Mouse (Mus musculus) hindbrain, embryonic 15.5 days (tissue): ENCODE data around the gene BC051019. TPM values are rescaled to one million over a fixed set of nuclear protein-coding genes. Genes with fewer than 3 reads are reported as not detected.

Source experiments
- ATAC-seq: fragments of 200-750 bp; cut with Nextera tagmentation; 2 replicates; pipeline ENCODE4 v1.8.0; 2017; ENCODE audit warnings: low read depth, moderate number of reproducible peaks, moderate TSS enrichment; ENCODE audit not compliant: low FRiP score
- H3K27ac ChIP-seq: fragments of 300-500 bp; sonication (generic); replicated peaks from 2 replicates; pipeline ENCODE4 v1.5.1; 2015; ENCODE audit warnings: mild to moderate bottlenecking, inconsistent platforms
- H3K27me3 ChIP-seq: fragments of 300-500 bp; sonication (generic); 2 replicates; pipeline ENCODE4 v1.6.1; 2015; ENCODE audit warnings: control low read depth, inconsistent platforms
- H3K36me3 ChIP-seq: fragments of 300-500 bp; sonication (generic); 2 replicates; pipeline ENCODE4 v1.6.1; 2015; ENCODE audit warnings: control low read depth, inconsistent platforms
- H3K4me1 ChIP-seq: fragments of 300-500 bp; sonication (generic); replicated peaks from 2 replicates; pipeline ENCODE4 v1.6.1; 2015; ENCODE audit warnings: control low read depth, inconsistent platforms
- H3K4me2 ChIP-seq: fragments of 300-500 bp; sonication (generic); 2 replicates; pipeline ENCODE4 v1.6.1; 2015; ENCODE audit warnings: moderate library complexity, mild to moderate bottlenecking, inconsistent platforms
- H3K4me3 ChIP-seq: fragments of 300-500 bp; sonication (generic); 2 replicates; pipeline ENCODE4 v1.5.1; 2015; ENCODE audit warnings: mild to moderate bottlenecking, inconsistent platforms
- H3K9ac ChIP-seq: fragments of 300-500 bp; sonication (generic); 2 replicates; pipeline ENCODE4 v1.6.1; 2015; ENCODE audit warnings: inconsistent platforms
- H3K9me3 ChIP-seq: fragments of 300-500 bp; sonication (generic); 2 replicates; pipeline ENCODE4 v1.6.1; 2016; ENCODE audit warnings: control low read depth, inconsistent platforms
- WGBS: fragments of 180-500 bp; shearing (Covaris S2); methylation state at CpG from one replicate; pipeline ENCODE4 v1.1.7; 2015; 5-methylcytosine and 5-hydroxymethylcytosine counted together
- polyA plus RNA-seq: library from polyadenylated mRNA; unstranded; fragments of >200 nt; fragmentation: Nextera tagmentation; extraction: Ambion mirVana; gene quantifications from 2 replicates; pipeline ENCODE4 v1.2.1, GENCODE M21; 2015

Gene BC051019
- polyA plus RNA-seq, 1 experiment from 2014 or later, result 0.32 TPM

GRCm38 (mm10) chr7:109741060-109741459 lies 17.4 kb upstream of the BC051019 start:
- Histone ChIP-seq H3K4me1 (no peaks in the 10 kb centered on the region), H3K4me2 (no peak overlapping the region), H3K9me3 (no peaks in the 10 kb centered on the region), H3K27ac (no peak overlapping the region), H3K4me3 (no peak overlapping the region), H3K36me3 (peaks cover 84% of the 10 kb centered on the region), H3K27me3 (no peaks in the 10 kb centered on the region), H3K9ac (no peak overlapping the region)
- WGBS, result 93% methylated on average over 1 of the region's 1 CpGs
- ATAC-seq, result no peak

- whole genome bisulfite sequencing, result 93% methylated on average over 5 of the region's 5 CpGs
- ATAC-seq, result no peak
- no peaks in the 10 kb centered on the region for H3K27me3 ChIP-seq
- H3K36me3 ChIP-seq, result peaks cover 83% of the 10 kb centered on the region
- no peak overlapping the region for H3K27ac ChIP-seq
- H3K4me1 ChIP-seq, result no peaks in the 10 kb centered on the region
- no peak overlapping the region for H3K9ac ChIP-seq
- H3K4me3 ChIP-seq, result no peak overlapping the region
- no peak overlapping the region for H3K4me2 ChIP-seq
- no peaks in the 10 kb centered on the region for H3K9me3 ChIP-seq
Measured at GRCm38 (mm10) chr7:109739822-109740370, 16.2 kb upstream of the BC051019 start.

- 93% methylated on average over 4 of the region's 4 CpGs for WGBS
- H3K4me3 ChIP-seq, result no peak overlapping the region
- H3K36me3 ChIP-seq, result peaks cover 46% of the 10 kb centered on the region
- no peak for ATAC-seq
- H3K9ac ChIP-seq, result no peak overlapping the region
- H3K27me3 ChIP-seq, result no peaks in the 10 kb centered on the region
- H3K9me3 ChIP-seq, result no peaks in the 10 kb centered on the region
- no peak overlapping the region for H3K27ac ChIP-seq
- H3K4me2 ChIP-seq, result no peak overlapping the region
- no peaks in the 10 kb centered on the region for H3K4me1 ChIP-seq
Measured at GRCm38 (mm10) chr7:109734806-109735205, 11.2 kb upstream of the BC051019 start.

GRCm38 (mm10) chr7:109731626-109732025 lies 8.0 kb upstream of the BC051019 start, which contains the start of gene Ascl3:
Ascl3 (minus strand) TSS chr7:109731726.
- H3K27me3 ChIP-seq, result no peaks in the 10 kb centered on the region
- H3K4me1 ChIP-seq, result no peaks in the 10 kb centered on the region
- 80% methylated on average over 5 of the region's 5 CpGs for WGBS
- no peak within 1 kb of the TSS for H3K27ac ChIP-seq
- H3K4me3 ChIP-seq, result no peak within 1 kb of the TSS
- peaks cover 19% of the 10 kb centered on the region for H3K36me3 ChIP-seq
- ATAC-seq, result no peak
- no peaks in the 10 kb centered on the region for H3K9me3 ChIP-seq
- no peak within 1 kb of the TSS for H3K9ac ChIP-seq
- H3K4me2 ChIP-seq, result no peak within 1 kb of the TSS

- Histone ChIP-seq H3K4me3 (no peak overlapping the region), H3K27me3 (no peaks in the 10 kb centered on the region), H3K9me3 (no peaks in the 10 kb centered on the region), H3K4me1 (no peaks in the 10 kb centered on the region), H3K36me3 (no peaks in the 10 kb centered on the region), H3K27ac (no peak overlapping the region), H3K4me2 (no peak overlapping the region), H3K9ac (no peak overlapping the region)
- ATAC-seq, result no peak
- WGBS, result 96% methylated on average over 8 of the region's 8 CpGs
Measured at GRCm38 (mm10) chr7:109723114-109723513, 536 bp downstream of the BC051019 start.

- H3K9me3 ChIP-seq, result no peaks in the 10 kb centered on the region
- no peaks in the 10 kb centered on the region for H3K4me1 ChIP-seq
- no peak for ATAC-seq
- H3K9ac ChIP-seq, result no peak overlapping the region
- no peaks in the 10 kb centered on the region for H3K36me3 ChIP-seq
- 99% methylated on average over 2 of the region's 2 CpGs for whole genome bisulfite sequencing
- no peak overlapping the region for H3K27ac ChIP-seq
- no peak overlapping the region for H3K4me2 ChIP-seq
- H3K4me3 ChIP-seq, result no peak overlapping the region
- H3K27me3 ChIP-seq, result no peaks in the 10 kb centered on the region
Measured at GRCm38 (mm10) chr7:109722618-109723017, 1.0 kb downstream of the BC051019 start.

GRCm38 (mm10) chr7:109719286-109719685 lies 4.4 kb downstream of the BC051019 start:
- WGBS, result 66% methylated on average over 9 of the region's 9 CpGs
- Histone ChIP-seq H3K4me3 (no peak overlapping the region), H3K4me2 (no peak overlapping the region), H3K9ac (no peak overlapping the region), H3K4me1 (no peaks in the 10 kb centered on the region), H3K27me3 (no peaks in the 10 kb centered on the region), H3K9me3 (no peaks in the 10 kb centered on the region), H3K27ac (no peak overlapping the region), H3K36me3 (no peaks in the 10 kb centered on the region)
- ATAC-seq, result no peak

- H3K4me3 ChIP-seq, result no peak overlapping the region
- H3K27me3 ChIP-seq, result no peaks in the 10 kb centered on the region
- no peak overlapping the region for H3K4me2 ChIP-seq
- H3K4me1 ChIP-seq, result no peaks in the 10 kb centered on the region
- WGBS, result 90% methylated on average over 2 of the region's 2 CpGs
- H3K27ac ChIP-seq, result no peak overlapping the region
- H3K9ac ChIP-seq, result no peak overlapping the region
- no peaks in the 10 kb centered on the region for H3K9me3 ChIP-seq
- H3K36me3 ChIP-seq, result no peaks in the 10 kb centered on the region
- ATAC-seq, result no peak
Measured at GRCm38 (mm10) chr7:109713434-109713982, 10.1 kb downstream of the BC051019 start.

GRCm38 (mm10) chr7:109712198-109712597 lies 11.5 kb downstream of the BC051019 start:
- H3K4me2 ChIP-seq, result no peak overlapping the region
- no peaks in the 10 kb centered on the region for H3K27me3 ChIP-seq
- H3K36me3 ChIP-seq, result no peaks in the 10 kb centered on the region
- peaks cover 2% of the 10 kb centered on the region; the same call in 1 of the 2 replicates for H3K4me1 ChIP-seq
- H3K9me3 ChIP-seq, result no peaks in the 10 kb centered on the region
- no peak overlapping the region for H3K4me3 ChIP-seq
- no peak overlapping the region for H3K9ac ChIP-seq
- WGBS, result 93% methylated on average over 7 of the region's 7 CpGs
- no peak overlapping the region for H3K27ac ChIP-seq
- ATAC-seq, result no peak

GRCm38 (mm10) chr7:109710069-109710468 lies 13.6 kb downstream of the BC051019 start:
- H3K4me2 ChIP-seq, result no peak overlapping the region
- no peaks in the 10 kb centered on the region for H3K27me3 ChIP-seq
- no peak overlapping the region for H3K4me3 ChIP-seq
- no peak overlapping the region for H3K27ac ChIP-seq
- H3K9me3 ChIP-seq, result no peaks in the 10 kb centered on the region
- 79% methylated on average over 1 of the region's 1 CpGs for WGBS
- no peak for ATAC-seq
- H3K4me1 ChIP-seq, result peaks cover 3% of the 10 kb centered on the region; the same call in 1 of the 2 replicates
- no peak overlapping the region for H3K9ac ChIP-seq
- H3K36me3 ChIP-seq, result no peaks in the 10 kb centered on the region

- no peak overlapping the region for H3K9ac ChIP-seq
- no peak overlapping the region for H3K4me3 ChIP-seq
- ATAC-seq, result no peak
- no peaks in the 10 kb centered on the region for H3K36me3 ChIP-seq
- H3K27ac ChIP-seq, result no peak overlapping the region
- no peak overlapping the region for H3K4me2 ChIP-seq
- no peaks in the 10 kb centered on the region for H3K27me3 ChIP-seq
- H3K4me1 ChIP-seq, result peaks cover 8% of the 10 kb centered on the region
- H3K9me3 ChIP-seq, result no peaks in the 10 kb centered on the region
- 76% methylated on average over 3 of the region's 3 CpGs for WGBS
Measured at GRCm38 (mm10) chr7:109708961-109709382, 14.7 kb downstream of the BC051019 start.

- no peak overlapping the region for H3K4me3 ChIP-seq
- H3K4me1 ChIP-seq, result peaks cover 16% of the 10 kb centered on the region
- no peaks in the 10 kb centered on the region for H3K27me3 ChIP-seq
- H3K4me2 ChIP-seq, result no peak overlapping the region
- no peak overlapping the region for H3K9ac ChIP-seq
- H3K27ac ChIP-seq, result no peak overlapping the region
- no peaks in the 10 kb centered on the region for H3K9me3 ChIP-seq
- 46% methylated on average over 4 of the region's 4 CpGs for WGBS
- H3K36me3 ChIP-seq, result no peaks in the 10 kb centered on the region
- ATAC-seq, result no peak
Measured at GRCm38 (mm10) chr7:109707023-109707785, 16.4 kb downstream of the BC051019 start.
